23 mouse cellular contexts compared by ENCODE assay signal in the genomic region with DNA sequence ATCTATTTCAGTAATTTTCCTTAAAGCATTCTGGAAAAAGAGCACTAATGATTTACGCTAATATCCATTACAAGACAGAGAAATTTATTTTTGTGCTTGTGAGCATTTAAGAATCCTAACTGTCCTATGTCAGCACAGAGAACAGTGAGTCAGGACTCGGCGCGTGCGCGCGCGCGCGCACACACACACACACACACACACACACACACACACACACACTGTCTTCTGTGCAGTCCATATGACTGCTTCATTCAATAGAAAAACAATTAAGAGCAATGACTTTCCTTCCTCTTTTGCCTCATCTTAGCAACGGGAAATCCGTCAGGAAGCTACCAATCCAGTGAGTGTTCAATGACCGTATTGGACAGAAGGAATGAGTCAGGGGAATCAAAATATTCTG. TPM values are rescaled to one million over a fixed set of nuclear protein-coding genes. Genes with fewer than 3 reads are reported as not detected.
A peak's percentile ranks its signal among the peaks of the same experiment; 100 is the strongest.
DNase-seq lines count a peak whose midpoint lies in the region; ATAC-seq lines count a peak whose summit lies in the region.
"Had no signal": no experiment of that assay in that cellular context is flagged by ENCODE, and none has a peak within 500 bp of the region (broad histone marks: within the 10 kb centered on the region; RNA-seq: fewer than 3 reads in every experiment).

No protein-coding gene starts in this region.

- 0 out of 2 replicates have a peak, but pooled peaks cover 3% of the 10 kb centered on the region for H3K4me1 ChIP-seq in hindbrain, embryonic 13.5 days (replicated peaks)
- no peaks in the 10 kb centered on the region for H3K4me1 ChIP-seq in hindbrain, embryonic 11.5 days (replicated peaks; ENCODE audit: control insufficient read depth, insufficient read depth, low read length)
- peaks cover 6% of the 10 kb centered on the region; the same call in 1 of the 2 replicates for H3K4me1 ChIP-seq in neural tube, embryonic 13.5 days (replicated peaks)
- H3K4me1 ChIP-seq: embryonic facial prominence, embryonic 10.5 days; embryonic facial prominence, embryonic 12.5 days; forebrain, embryonic 13.5 days; forebrain, embryonic 15.5 days had no signal

- no peak overlapping the region for H3K27ac ChIP-seq in hindbrain, embryonic 13.5 days
- no peak overlapping the region for H3K27ac ChIP-seq in hindbrain, embryonic 11.5 days (ENCODE audit: low read depth, low read length)
- H3K27ac ChIP-seq in neural tube, embryonic 13.5 days (replicated peaks), result no peak overlapping the region
- H3K27ac ChIP-seq: embryonic facial prominence, embryonic 10.5 days; embryonic facial prominence, embryonic 12.5 days; forebrain, embryonic 13.5 days; forebrain, embryonic 15.5 days had no signal

- 83% methylated on average over 13 of the region's 13 CpGs for WGBS in hindbrain, embryonic 13.5 days
- 86% methylated on average over 13 of the region's 13 CpGs for WGBS in hindbrain, embryonic 11.5 days
- 82% methylated on average over 13 of the region's 13 CpGs for WGBS in neural tube, embryonic 13.5 days

- no peak overlapping the region for H3K9ac ChIP-seq in hindbrain, embryonic 13.5 days
- H3K9ac ChIP-seq in hindbrain, embryonic 11.5 days (ENCODE audit: low read depth, low read length), result no peak overlapping the region
- H3K9ac ChIP-seq in neural tube, embryonic 13.5 days, result no peak overlapping the region
- H3K9ac ChIP-seq: embryonic facial prominence, embryonic 12.5 days; forebrain, embryonic 13.5 days; forebrain, embryonic 15.5 days had no signal

- no peak for DNase-seq in hindbrain, embryonic 11.5 days (ENCODE audit: low spot score)
- no peak for DNase-seq in neural tube, embryonic 10.5 days (ENCODE audit: extremely low spot score, low spot score)
- no peak for DNase-seq in heart, postnatal 36 days
- DNase-seq: adrenal gland, adult 8-10 months; adrenal gland, postnatal 14 days; adrenal gland, postnatal 36 days; B cell, adult 2 months; cerebellum, adult 11-12 months; cerebellum, adult 2 months; cerebellum, adult 9-10 months; cerebellum, postnatal 10 days; cerebellum, postnatal 25 days had no signal

- ATAC-seq in hindbrain, embryonic 13.5 days (ENCODE audit: low FRiP score), result peak; percentile 57; the same call in 1 of the 2 replicates
- no peak for ATAC-seq in hindbrain, embryonic 11.5 days (ENCODE audit: low FRiP score)
- ATAC-seq in neural tube, embryonic 13.5 days (ENCODE audit: low read depth), result 0 out of 2 replicates have a peak, but pooled peaks have one; percentile 47
- ATAC-seq: activated CD4-positive, CD25-positive, alpha-beta regulatory T cell, adult 4 months; CD4-positive, CD25-positive, alpha-beta regulatory T cell, adult 4 months; forebrain, embryonic 13.5 days; forebrain, embryonic 15.5 days; Patski had no signal

- H3K36me3 ChIP-seq in hindbrain, embryonic 13.5 days, result no peaks in the 10 kb centered on the region
- H3K36me3 ChIP-seq in hindbrain, embryonic 11.5 days (ENCODE audit: control insufficient read depth, insufficient read depth, low read length), result no peaks in the 10 kb centered on the region
- H3K36me3 ChIP-seq in neural tube, embryonic 13.5 days, result no peaks in the 10 kb centered on the region
- H3K36me3 ChIP-seq: embryonic facial prominence, embryonic 10.5 days; embryonic facial prominence, embryonic 12.5 days; forebrain, embryonic 15.5 days; G1E had no signal

- no peaks in the 10 kb centered on the region for H3K9me3 ChIP-seq in hindbrain, embryonic 13.5 days
- H3K9me3 ChIP-seq in hindbrain, embryonic 11.5 days (ENCODE audit: control insufficient read depth, low read length), result no peaks in the 10 kb centered on the region
- H3K9me3 ChIP-seq in neural tube, embryonic 13.5 days, result no peaks in the 10 kb centered on the region
- H3K9me3 ChIP-seq: embryonic facial prominence, embryonic 10.5 days; embryonic facial prominence, embryonic 12.5 days; forebrain, embryonic 13.5 days; forebrain, embryonic 15.5 days; G1E had no signal

- intact Hi-C loops in heart, postnatal 36 days (cut with DNase I), result no loop called here

- no peak overlapping the region for H3K4me3 ChIP-seq in hindbrain, embryonic 13.5 days
- H3K4me3 ChIP-seq in hindbrain, embryonic 11.5 days (ENCODE audit: low read depth, low read length), result no peak overlapping the region
- H3K4me3 ChIP-seq in neural tube, embryonic 13.5 days, result no peak overlapping the region
- H3K4me3 ChIP-seq: embryonic facial prominence, embryonic 10.5 days; embryonic facial prominence, embryonic 12.5 days; forebrain, embryonic 13.5 days; forebrain, embryonic 15.5 days had no signal

- no peaks in the 10 kb centered on the region for H3K27me3 ChIP-seq in hindbrain, embryonic 13.5 days
- no peaks in the 10 kb centered on the region for H3K27me3 ChIP-seq in hindbrain, embryonic 11.5 days (ENCODE audit: control insufficient read depth, insufficient read depth, low read length)
- H3K27me3 ChIP-seq in neural tube, embryonic 13.5 days, result no peaks in the 10 kb centered on the region
- H3K27me3 ChIP-seq: CH12.LX; embryonic facial prominence, embryonic 12.5 days; forebrain, embryonic 13.5 days; forebrain, embryonic 15.5 days; Patski had no signal

- no peak overlapping the region for H3K4me2 ChIP-seq in hindbrain, embryonic 13.5 days
- H3K4me2 ChIP-seq in hindbrain, embryonic 11.5 days (replicated peaks; ENCODE audit: low read depth, low read length), result no peak overlapping the region
- no peak overlapping the region for H3K4me2 ChIP-seq in neural tube, embryonic 13.5 days
- H3K4me2 ChIP-seq: embryonic facial prominence, embryonic 12.5 days; forebrain, embryonic 13.5 days; forebrain, embryonic 15.5 days had no signal

RNA-seq across cellular contexts. Expression of a gene that starts 53.3 kb away (rescaled TPM):
- polyA plus RNA-seq in hindbrain, embryonic 13.5 days (2015; fragmentation: Nextera tagmentation; extraction: Ambion mirVana), result 12.2 and 13.9 TPM in 2 replicates
- polyA plus RNA-seq in hindbrain, embryonic 11.5 days (2014; fragmentation: Nextera tagmentation; extraction: Ambion mirVana), result 9.7 and 10.2 TPM in 2 replicates
- 11.8 and 13.1 TPM in 2 replicates for polyA plus RNA-seq in neural tube, embryonic 13.5 days (2015; fragmentation: Nextera tagmentation; extraction: Ambion mirVana)
- total RNA-seq in heart, postnatal 36 days (2021), result 1 to 10 TPM in 1 of 2 experiments, under 1 TPM in 1; 0.60 to 1.3 TPM
- total RNA-seq: CH12.LX had no signal
